Mouse (Mus musculus): ENCODE measurements around the gene Plekhg2. TPM values are rescaled to one million over a fixed set of nuclear protein-coding genes. Genes with fewer than 3 reads are reported as not detected.

Plekhg2 gene
- polyA plus RNA-seq (2012) = 17.3 and 19.4 TPM in 2 replicates

DNA sequence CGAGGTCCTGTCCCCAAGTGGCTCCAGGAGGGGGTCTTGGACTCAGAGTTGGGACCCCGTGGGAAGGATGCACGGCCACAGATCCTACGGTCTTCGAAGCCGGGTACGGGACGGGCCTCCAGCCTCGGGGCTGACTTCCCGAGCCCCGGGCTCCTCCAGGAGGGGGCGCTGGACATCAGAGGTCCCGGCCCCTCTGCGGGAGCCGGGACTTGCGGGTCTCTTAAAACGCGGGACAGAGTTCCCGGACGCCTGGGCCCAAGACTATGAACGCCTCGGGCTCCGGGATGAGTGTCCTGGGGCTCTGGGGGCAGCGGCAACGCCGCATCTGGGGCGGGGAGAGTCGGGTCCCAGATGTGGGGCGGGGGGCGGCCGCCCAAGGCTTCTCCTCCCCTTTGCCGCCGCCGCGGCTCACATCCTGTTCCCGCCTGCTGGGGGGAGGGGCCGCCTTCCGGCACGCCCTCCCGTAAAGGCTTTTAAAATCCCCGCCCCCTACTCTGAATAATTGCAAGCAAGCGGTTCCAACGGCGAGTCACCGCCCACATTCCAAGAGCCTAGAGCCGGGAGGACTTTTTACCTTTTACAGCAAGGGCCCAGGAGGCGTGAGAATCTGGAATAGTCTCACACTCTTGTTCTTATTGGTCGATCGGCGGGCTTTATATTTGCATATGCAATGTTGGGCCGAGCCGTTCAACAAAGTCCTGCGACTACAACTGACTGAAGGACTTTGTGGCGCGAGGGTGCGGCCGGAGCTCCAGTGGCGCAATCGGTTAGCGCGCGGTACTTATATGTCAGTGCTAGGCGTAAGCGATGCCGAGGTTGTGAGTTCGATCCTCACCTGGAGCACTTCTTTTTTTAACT is at the start of gene Plekhg2:
Gene Plekhg2 (minus strand): TSS at position 349 of the 858 bp plus-strand sequence.

DNA sequence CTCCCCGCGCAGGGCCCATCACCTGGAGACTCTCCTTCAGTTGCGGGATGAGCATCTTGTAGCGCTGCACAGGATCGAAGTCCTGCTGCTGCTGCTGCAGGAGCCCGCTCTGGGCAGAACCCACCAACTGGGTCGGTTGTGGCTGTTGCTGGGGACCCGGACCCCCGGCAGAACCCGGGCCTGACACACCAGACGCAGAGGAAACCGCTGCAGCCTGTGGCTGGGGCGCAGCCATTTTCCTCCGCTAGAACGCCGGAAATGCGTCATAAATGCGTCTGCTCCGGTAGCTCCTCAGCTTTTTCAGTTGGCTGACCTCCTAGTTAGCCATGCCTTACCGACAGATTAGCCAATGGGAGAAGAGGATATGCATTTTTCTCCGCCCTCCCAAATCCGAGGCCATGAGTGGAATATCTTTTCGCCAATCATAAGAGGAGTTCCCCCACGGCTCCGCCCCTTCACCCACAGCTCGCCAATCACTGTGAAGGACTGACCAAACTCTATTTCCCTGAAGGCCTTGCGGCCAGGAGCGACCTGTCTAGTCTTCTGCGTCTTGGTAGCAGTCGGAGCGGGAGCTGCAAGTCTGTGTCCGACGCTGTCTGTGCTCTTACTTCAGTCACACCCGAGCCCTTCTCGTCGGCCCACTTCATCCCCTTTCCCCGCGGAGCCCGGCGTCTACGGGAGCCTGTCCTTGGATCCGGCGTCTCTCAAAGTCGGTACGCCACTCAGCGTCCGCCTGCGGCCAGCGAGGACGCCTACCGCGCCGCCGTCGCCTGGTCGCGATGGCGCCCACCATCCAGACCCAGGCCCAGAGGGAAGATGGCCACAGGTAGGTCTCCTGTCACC is 20.3 kb upstream of the Plekhg2 start, which contains the start of the genes Med29 and Paf1:
Gene Med29 (minus strand): TSS at position 280 of the 843 bp plus-strand sequence.
Gene Paf1 (plus strand): TSS at position 523 of the 843 bp plus-strand sequence.

DNA sequence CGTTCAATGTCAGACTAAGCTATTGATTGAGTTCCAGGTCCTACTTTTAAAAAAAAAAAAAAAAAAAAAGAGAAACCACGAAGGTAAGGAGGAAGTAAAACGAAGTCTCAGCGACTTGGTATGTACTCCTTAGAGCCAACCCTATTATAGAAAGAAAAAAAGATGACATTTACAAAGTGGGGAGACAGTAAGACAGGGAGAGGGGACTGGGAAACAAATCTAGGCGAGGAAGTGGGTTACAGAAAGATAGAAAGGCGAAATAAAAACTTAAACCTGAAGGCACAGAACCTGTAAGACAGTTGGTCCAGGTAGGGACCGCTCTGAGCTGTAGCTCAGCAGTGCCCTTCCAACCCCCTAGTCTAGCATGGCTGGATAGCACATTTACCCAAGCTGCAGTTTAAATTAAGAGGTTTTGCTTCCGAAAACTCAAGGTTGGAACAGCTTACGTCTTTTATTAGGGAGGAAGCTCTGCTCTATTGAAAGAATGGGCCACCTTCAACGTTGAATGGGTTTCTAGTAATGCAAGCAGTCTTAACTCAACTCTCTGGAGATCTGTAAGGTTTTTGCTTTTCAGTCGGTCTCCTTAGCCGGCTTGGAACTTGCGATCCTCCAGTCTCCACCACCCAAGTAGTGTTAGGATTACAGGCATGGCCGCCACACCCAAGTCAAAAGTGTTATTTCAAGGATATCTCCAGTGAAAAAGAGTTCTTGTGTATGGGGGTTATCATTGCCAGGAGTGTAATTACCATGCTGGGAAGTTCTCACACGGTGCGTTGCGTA is 8.0 kb upstream of the Plekhg2 start, which contains the start of gene Zfp36:
Gene Zfp36 (minus strand): TSS at position 17 of the 780 bp plus-strand sequence.

DNA sequence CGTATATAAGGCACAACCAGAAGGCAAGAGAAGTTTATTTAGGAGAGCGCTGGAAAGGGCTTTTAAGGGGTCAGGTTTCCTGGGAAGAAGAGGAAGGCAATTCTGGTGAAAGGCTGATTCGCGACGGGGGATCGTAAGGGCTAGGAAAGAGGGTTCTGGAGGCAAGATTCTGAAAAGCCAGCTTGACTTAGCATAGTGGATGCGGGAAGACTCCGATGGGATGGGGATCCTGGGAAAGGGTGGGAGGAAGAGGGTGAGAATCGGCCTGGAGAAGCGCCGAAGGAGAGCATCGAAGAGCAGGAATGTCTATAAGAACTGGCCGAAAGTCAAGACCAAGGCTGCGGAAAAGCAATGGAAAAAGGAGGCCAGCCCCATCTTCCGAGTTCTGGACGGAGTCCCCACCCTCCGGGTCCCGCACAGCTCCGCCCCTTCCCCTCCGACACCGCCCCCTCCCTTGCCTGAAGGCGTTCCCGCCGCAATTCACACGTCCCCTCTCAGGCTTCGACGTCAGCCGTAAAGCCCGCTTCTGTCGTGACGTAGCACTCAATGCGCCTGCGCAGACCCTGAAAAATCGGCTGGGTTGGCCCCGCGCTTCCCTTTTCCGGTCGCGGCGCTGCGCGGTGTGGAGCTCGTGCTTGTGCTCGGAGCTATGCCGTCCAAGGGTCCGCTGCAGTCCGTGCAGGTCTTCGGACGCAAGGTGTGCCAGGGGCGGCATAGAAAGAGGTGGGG is 22.1 kb downstream of the Plekhg2 start, which contains the start of gene Rps16:
Gene Rps16 (plus strand): TSS at position 498 of the 729 bp plus-strand sequence.

DNA sequence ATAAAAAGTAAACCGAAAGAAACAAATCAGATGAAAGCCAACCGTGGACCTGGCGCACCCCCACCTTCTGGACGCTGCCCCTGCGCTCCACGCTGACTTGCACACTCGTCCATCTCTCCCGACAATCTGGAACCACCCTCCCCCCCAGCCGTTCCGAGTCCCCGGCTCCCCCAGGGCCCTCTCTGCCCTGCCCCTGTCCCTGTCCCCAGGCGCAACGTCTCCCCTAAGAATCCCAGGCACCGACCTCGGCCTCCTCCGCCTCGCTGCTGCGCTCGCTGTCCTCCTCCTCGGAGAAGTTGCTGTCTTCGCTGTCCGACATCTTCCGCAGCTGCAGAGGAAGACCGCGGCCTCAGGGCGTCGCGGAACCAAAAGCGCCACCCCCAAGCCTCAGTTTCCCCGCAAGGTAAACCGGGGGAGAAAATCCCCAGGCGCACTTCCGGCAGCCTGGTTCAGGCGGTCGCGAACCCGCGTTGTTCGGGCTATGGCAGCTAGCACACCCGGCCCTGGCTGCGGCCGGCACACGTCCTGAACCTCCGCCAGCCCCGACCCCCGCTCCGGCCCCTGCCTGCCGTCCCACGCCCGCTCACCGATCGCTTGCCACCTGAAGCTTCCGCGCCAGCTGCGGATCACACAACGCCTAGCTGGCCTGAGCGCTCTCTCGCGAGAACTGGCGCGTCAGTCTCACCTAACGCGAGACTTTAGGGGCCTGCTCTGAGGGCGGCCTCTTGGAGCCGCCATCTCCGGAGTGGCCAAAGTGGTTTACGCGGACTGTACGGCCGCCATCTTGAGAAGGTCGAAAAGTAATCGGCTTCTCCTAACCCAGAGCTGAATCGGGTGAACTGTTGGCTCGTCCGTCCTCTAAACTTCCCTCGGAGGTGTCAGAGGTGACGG is 34.0 kb downstream of the Plekhg2 start, which contains the start of gene Supt5:
Gene Supt5 (minus strand): TSS at position 639 of the 891 bp plus-strand sequence.

DNA sequence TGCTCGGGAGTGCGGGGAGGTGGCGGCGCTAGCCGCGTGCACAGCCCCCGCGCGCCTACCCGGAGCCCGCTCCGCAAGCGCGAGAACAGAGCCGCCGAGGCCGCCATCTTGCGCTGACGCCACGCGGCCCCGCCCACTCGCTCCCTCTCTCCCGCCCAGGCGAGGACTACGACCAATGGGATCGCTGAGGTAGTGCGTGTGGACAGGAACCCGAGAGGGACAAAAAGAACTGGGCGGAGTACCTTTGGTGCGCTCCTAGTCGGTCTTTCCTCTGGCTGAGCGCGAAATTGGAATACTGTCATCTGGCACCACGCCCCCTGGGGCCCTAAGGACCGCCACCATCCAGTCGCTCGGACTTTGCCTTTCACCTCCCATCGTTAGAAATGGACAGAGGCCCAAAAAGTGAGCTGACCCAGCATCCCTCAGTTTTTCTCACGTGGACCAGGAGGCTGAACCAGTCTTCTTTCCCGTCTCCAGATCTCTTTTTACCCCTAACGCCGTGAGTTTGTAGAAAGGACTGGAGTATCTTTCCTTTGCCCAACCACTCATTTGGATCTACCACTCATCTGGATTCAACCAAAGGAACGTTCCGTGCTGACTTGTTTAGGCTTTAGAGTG is 60.4 kb downstream of the Plekhg2 start, which contains the start of gene Timm50:
Gene Timm50 (minus strand): TSS at position 147 of the 618 bp plus-strand sequence.

Other genes starting within 250 kb of the Plekhg2 start
- gene 9530053A07Rik, start 243.1 kb downstream of the Plekhg2 start, polyA plus RNA-seq (2012) = not detected in 2 replicates
- gene Fbl, start 202.9 kb downstream of the Plekhg2 start, polyA plus RNA-seq (2012) = 516 and 763 TPM in 2 replicates
- gene Dyrk1b, start 193.1 kb downstream of the Plekhg2 start, polyA plus RNA-seq (2012) = 57.5 and 63.7 TPM in 2 replicates
- gene Eid2, start 104.7 kb downstream of the Plekhg2 start, polyA plus RNA-seq (2012) = 6.3 and 9.5 TPM in 2 replicates
- gene Eid2b, start 94.9 kb downstream of the Plekhg2 start, polyA plus RNA-seq (2012) = 9.4 and 10.6 TPM in 2 replicates
- 0.05 TPM in 1 of 2 replicates, not detected in the other for gene Selenov, start 81.4 kb downstream of the Plekhg2 start, polyA plus RNA-seq (2012)
- gene Dll3, start 70.4 kb downstream of the Plekhg2 start, polyA plus RNA-seq (2012) = 0.34 TPM in 1 of 2 replicates, not detected in the other
- gene Timm50, start 60.5 kb downstream of the Plekhg2 start, polyA plus RNA-seq (2012) = 165 and 203 TPM in 2 replicates
- gene Supt5, start 33.9 kb downstream of the Plekhg2 start, polyA plus RNA-seq (2012) = 128 and 162 TPM in 2 replicates
- gene Rps16, start 21.9 kb downstream of the Plekhg2 start, polyA plus RNA-seq (2012) = 2,959 and 3,332 TPM in 2 replicates
- 540 and 1,040 TPM in 2 replicates for gene Zfp36, start 7.7 kb upstream of the Plekhg2 start, polyA plus RNA-seq (2012)
- gene Med29, start 20.1 kb upstream of the Plekhg2 start, polyA plus RNA-seq (2012) = 13.3 and 17.5 TPM in 2 replicates
- gene Paf1, start 20.4 kb upstream of the Plekhg2 start, polyA plus RNA-seq (2012) = 125 and 193 TPM in 2 replicates
- gene Gmfg, start 64.8 kb upstream of the Plekhg2 start, polyA plus RNA-seq (2012) = 34.0 and 38.0 TPM in 2 replicates
- gene Lrfn1, start 79.4 kb upstream of the Plekhg2 start, polyA plus RNA-seq (2012) = 12.6 and 15.9 TPM in 2 replicates
- not detected in 2 replicates for gene Ifnl2, start 137.9 kb upstream of the Plekhg2 start, polyA plus RNA-seq (2012)
- not detected in 2 replicates for gene Ifnl3, start 150.2 kb upstream of the Plekhg2 start, polyA plus RNA-seq (2012)
- not detected in 2 replicates for gene Sycn, start 168.3 kb upstream of the Plekhg2 start, polyA plus RNA-seq (2012)
- 5.8 and 5.9 TPM in 2 replicates for gene Nccrp1, start 174.7 kb upstream of the Plekhg2 start, polyA plus RNA-seq (2012)
- gene Samd4b, start 225.5 kb upstream of the Plekhg2 start, polyA plus RNA-seq (2012) = 92.1 and 106 TPM in 2 replicates
- 41.7 and 46.1 TPM in 2 replicates for gene Pak4, start 225.6 kb upstream of the Plekhg2 start, polyA plus RNA-seq (2012)

Measured in megakaryocyte-erythroid progenitor cell, adult 5 weeks (primary cell).